ENCODE assay signal across 8 mouse cellular contexts in genomic region chr7:132859042-132859958, GRCm38 (mm10). TPM values are rescaled to one million over a fixed set of nuclear protein-coding genes. Genes with fewer than 3 reads are reported as not detected.
DNase-seq lines count a peak whose midpoint lies in the region; ATAC-seq and TF ChIP-seq lines count a peak whose summit lies in the region.

TSS of gene Abraxas2 (plus strand) at chr7:132859225.

- peak; percentile 91 for DNase-seq in 416B (ENCODE audit: low read depth)
- DNase-seq in heart, adult 8-10 months (ENCODE audit: low spot score) = peak; percentile 93
- DNase-seq in kidney, adult 9 months = peak; percentile 92
- DNase-seq in limb, embryonic 14.5 days (ENCODE audit: low spot score) = peak; percentile 88
- DNase-seq in midbrain, postnatal 0 days (ENCODE audit: low spot score) = peak; percentile 91
- peak; percentile 82 to 87 for DNase-seq in spleen, postnatal 14 days (ENCODE audit: low spot score in 2 of 2)

- peak within 1 kb of the TSS; percentile 69 for H3K4me3 ChIP-seq in bone marrow, adult 2 months (replicated peaks; ENCODE audit: control insufficient read depth, low read depth, low read length)
- H3K4me3 ChIP-seq in embryonic facial prominence, embryonic 15.5 days (replicated peaks) = peak within 1 kb of the TSS; percentile 67
- peak within 1 kb of the TSS; percentile 66 for H3K4me3 ChIP-seq in limb, embryonic 14.5 days (replicated peaks; ENCODE audit: low read length)
- H3K4me3 ChIP-seq in midbrain, postnatal 0 days (ENCODE audit: low read depth, low read length) = peak within 1 kb of the TSS; percentile 91

- peak within 1 kb of the TSS; percentile 92 for H3K27ac ChIP-seq in bone marrow, adult 2 months (ENCODE audit: control insufficient read depth, insufficient read depth, low read depth, low read length, poor library complexity)
- H3K27ac ChIP-seq in embryonic facial prominence, embryonic 15.5 days (replicated peaks) = peak within 1 kb of the TSS; percentile 66
- peak within 1 kb of the TSS; percentile 55 for H3K27ac ChIP-seq in limb, embryonic 14.5 days (replicated peaks; ENCODE audit: low read depth, low read length)
- peak within 1 kb of the TSS; percentile 73 for H3K27ac ChIP-seq in midbrain, postnatal 0 days (ENCODE audit: low read depth, low read length)

- peak; percentile 89 for ATAC-seq in embryonic facial prominence, embryonic 15.5 days (ENCODE audit: insufficient number of reproducible peaks, low FRiP score, low TSS enrichment, low read depth)
- peak; percentile 95 for ATAC-seq in limb, embryonic 14.5 days (ENCODE audit: low FRiP score, low read depth)
- ATAC-seq in midbrain, postnatal 0 days (ENCODE audit: low FRiP score) = peak; percentile 92

- WGBS in bone marrow, adult 2 months = under 1% methylated on average over 53 of the region's 53 CpGs
- WGBS in embryonic facial prominence, embryonic 15.5 days = under 1% methylated on average over 53 of the region's 53 CpGs
- 2% methylated on average over 53 of the region's 53 CpGs for WGBS in limb, embryonic 14.5 days
- under 1% methylated on average over 49 of the region's 53 CpGs for WGBS in midbrain, postnatal 0 days

- no peaks in the 10 kb centered on the region; the same call in 1 of the 2 replicates for H3K4me1 ChIP-seq in bone marrow, adult 2 months (ENCODE audit: control insufficient read depth, insufficient read depth, low read length)
- H3K4me1 ChIP-seq in embryonic facial prominence, embryonic 15.5 days = peaks cover 17% of the 10 kb centered on the region
- peaks cover 13% of the 10 kb centered on the region for H3K4me1 ChIP-seq in limb, embryonic 14.5 days (ENCODE audit: control insufficient read depth, insufficient read depth, low read length)
- peaks cover 8% of the 10 kb centered on the region; the same call in 1 of the 2 replicates for H3K4me1 ChIP-seq in midbrain, postnatal 0 days (ENCODE audit: insufficient read depth, low read length)

- no peaks in the 10 kb centered on the region for H3K27me3 ChIP-seq in embryonic facial prominence, embryonic 15.5 days
- no peaks in the 10 kb centered on the region for H3K27me3 ChIP-seq in limb, embryonic 14.5 days (ENCODE audit: control insufficient read depth, insufficient read depth, low read length)
- H3K27me3 ChIP-seq in midbrain, postnatal 0 days (ENCODE audit: insufficient read depth, low read length) = no peaks in the 10 kb centered on the region

- H3K4me2 ChIP-seq in embryonic facial prominence, embryonic 15.5 days (replicated peaks) = peak within 1 kb of the TSS; percentile 62
- peak within 1 kb of the TSS; percentile 71 for H3K4me2 ChIP-seq in limb, embryonic 14.5 days (replicated peaks; ENCODE audit: low read depth, low read length, severe bottlenecking)
- H3K4me2 ChIP-seq in midbrain, postnatal 0 days (ENCODE audit: low read depth, low read length, poor library complexity, severe bottlenecking) = peak within 1 kb of the TSS; percentile 79

- no peaks in the 10 kb centered on the region for H3K36me3 ChIP-seq in embryonic facial prominence, embryonic 15.5 days
- H3K36me3 ChIP-seq in limb, embryonic 14.5 days (ENCODE audit: control insufficient read depth, insufficient read depth, low read length) = no peaks in the 10 kb centered on the region
- H3K36me3 ChIP-seq in midbrain, postnatal 0 days (ENCODE audit: insufficient read depth, low read length) = no peaks in the 10 kb centered on the region

- H3K9ac ChIP-seq in embryonic facial prominence, embryonic 15.5 days = peak within 1 kb of the TSS; percentile 86
- H3K9ac ChIP-seq in limb, embryonic 14.5 days (ENCODE audit: low read depth, low read length, severe bottlenecking) = peak within 1 kb of the TSS; percentile 78
- peak within 1 kb of the TSS; percentile 90 for H3K9ac ChIP-seq in midbrain, postnatal 0 days (replicated peaks; ENCODE audit: low read length, poor library complexity, severe bottlenecking)

- peak; percentile 5; the same call in 1 of the 2 replicates for TF ChIP-seq CTCF in bone marrow, adult 2 months (IDR thresholded peaks at IDR 0.05; ENCODE audit: control insufficient read depth, insufficient read depth, low read length)
- no peak for TF ChIP-seq CTCF in midbrain, postnatal 0 days (IDR thresholded peaks at IDR 0.05)

- H3K9me3 ChIP-seq in embryonic facial prominence, embryonic 15.5 days (replicated peaks) = no peaks in the 10 kb centered on the region
- no peaks in the 10 kb centered on the region for H3K9me3 ChIP-seq in limb, embryonic 14.5 days (ENCODE audit: control insufficient read depth, low read length)
- H3K9me3 ChIP-seq in midbrain, postnatal 0 days (ENCODE audit: low read length) = no peaks in the 10 kb centered on the region

- TF ChIP-seq POLR2A in bone marrow, adult 2 months (IDR thresholded peaks at IDR 0.05; ENCODE audit: borderline replicate concordance, control insufficient read depth, low read depth, low read length) = peak; percentile 79; the same call in 1 of the 2 replicates
- TF ChIP-seq POLR2A in limb, embryonic 14.5 days (IDR thresholded peaks at IDR 0.05; ENCODE audit: borderline replicate concordance, extremely low read depth, insufficient read depth, insufficient read length) = peak; percentile 49; the same call in 1 of the 2 replicates

RNA-seq across cellular contexts. Expression of gene Abraxas2, which starts in this region (rescaled TPM):
- polyA plus RNA-seq in bone marrow, adult 2 months (2011; ENCODE audit: insufficient read depth, insufficient read length, low replicate concordance, missing spikeins) = 8.4 and 20.1 TPM in 2 replicates
- polyA plus RNA-seq in embryonic facial prominence, embryonic 15.5 days (2015; fragmentation: Nextera tagmentation; extraction: Ambion mirVana) = 33.9 and 38.1 TPM in 2 replicates
- total RNA-seq in heart, adult 8-10 months (2022) = 10 to 100 TPM; 16.8 to 21.9 (median 20.5) TPM
- polyA plus RNA-seq in limb, embryonic 14.5 days (2012; rRNA removed) = 26.9 and 29.5 TPM in 2 replicates
- 38.1 and 39.2 TPM in 2 replicates for polyA plus RNA-seq in limb, embryonic 14.5 days (2014; fragmentation: Nextera tagmentation; extraction: Ambion mirVana)
- total RNA-seq in midbrain, postnatal 0 days (2014; rRNA removed) = 26.7 and 28.8 TPM in 2 replicates
- 31.1 and 32.3 TPM in 2 replicates for polyA plus RNA-seq in midbrain, postnatal 0 days (2015; fragmentation: Nextera tagmentation; extraction: Ambion mirVana)

Comparison
In these comparisons a context has a peak if more than half of its experiments do, and no peak if none do; other contexts are left out.
1. Peak in every context shown above with its lines: DNase-seq, ATAC-seq, H3K4me3 ChIP-seq and H3K27ac ChIP-seq.